8 mouse cellular contexts compared by ENCODE assay signal in genomic region chr3:129730426-129730825, GRCm38 (mm10). TPM values are rescaled to one million over a fixed set of nuclear protein-coding genes. Genes with fewer than 3 reads are reported as not detected.
DNase-seq lines count a peak whose midpoint lies in the region; ATAC-seq and TF ChIP-seq lines count a peak whose summit lies in the region.

No protein-coding gene starts in this region.

- H3K9ac ChIP-seq in liver, embryonic 14.5 days (replicated peaks), result no peak overlapping the region

- H3K4me3 ChIP-seq in liver, embryonic 14.5 days (ENCODE audit: insufficient read depth in 1 of 2, low read depth in 2 of 2, low read length in 2 of 2), result no peak overlapping the region

- H3K27me3 ChIP-seq in liver, embryonic 14.5 days (ENCODE audit: control insufficient read depth, insufficient read depth, low read length), result no peaks in the 10 kb centered on the region

- H3K27ac ChIP-seq in liver, embryonic 14.5 days, result no peak overlapping the region

- intact Hi-C loops in gastrocnemius, postnatal 14 days (cut with DNase I; ENCODE audit: low total_unique reads), result no loop called here
- intact Hi-C loops in heart, postnatal 25 days (cut with DNase I), result no loop called here

- no peaks in the 10 kb centered on the region for H3K36me3 ChIP-seq in liver, embryonic 14.5 days (replicated peaks; ENCODE audit: control insufficient read depth, insufficient read depth, low read depth)

- no peak for TF ChIP-seq EP300 in liver, embryonic 14.5 days (IDR thresholded peaks at IDR 0.05; ENCODE audit: low read depth)

- peak; percentile 65 for TF ChIP-seq CTCF in liver, embryonic 14.5 days (IDR thresholded peaks at IDR 0.05; ENCODE audit: low read depth)

- no peak for ATAC-seq in liver, embryonic 14.5 days (ENCODE audit: insufficient read depth)

- H3K4me1 ChIP-seq in liver, embryonic 14.5 days (replicated peaks; ENCODE audit: control insufficient read depth in 2 of 2, insufficient read depth in 2 of 2, low read length in 1 of 2), result peaks cover 2% of the 10 kb centered on the region in 2 experiments; a peak in 2 of 4 replicates

- no peak overlapping the region for H3K4me2 ChIP-seq in liver, embryonic 14.5 days (ENCODE audit: low read depth)

- 18% methylated on average over 8 of the region's 8 CpGs for WGBS in liver, embryonic 14.5 days (ENCODE audit: insufficient replicate concordance)

- peak; percentile 28 for DNase-seq in gastrocnemius, postnatal 10 days
- no peak for DNase-seq in gastrocnemius, postnatal 14 days
- DNase-seq in spleen, postnatal 10 days (ENCODE audit: low spot score in 2 of 2), result peak; percentile 18 to 49
- DNase-seq in spleen, postnatal 36 days (ENCODE audit: low spot score in 2 of 2), result no peak
- no peak for DNase-seq in liver, embryonic 14.5 days (ENCODE audit: low read depth in 3 of 3, low spot score in 3 of 3)
- no peak for DNase-seq in c-Kit-positive CD71-positive TER-119-positive erythroid progenitor cells, embryonic 14.5 days (ENCODE audit: low spot score)
- DNase-seq in heart, postnatal 25 days (ENCODE audit: low spot score), result no peak
- DNase-seq in right cerebral cortex, postnatal 25 days, result no peak

- H3K9me3 ChIP-seq in liver, embryonic 14.5 days (ENCODE audit: control insufficient read depth, low read length), result no peaks in the 10 kb centered on the region

RNA-seq across cellular contexts. Expression of gene Egf, which starts 24.7 kb away (rescaled TPM):
- total RNA-seq in gastrocnemius, postnatal 10 days (2021), result 10 to 100 TPM; 23.2 to 32.1 TPM
- total RNA-seq in gastrocnemius, postnatal 14 days (2021), result 10 to 100 TPM; 21.0 to 24.7 TPM
- polyA plus RNA-seq in liver, embryonic 14.5 days (2012; rRNA removed), result 0.42 and 0.77 TPM in 2 replicates
- 0.25 and 0.59 TPM in 2 replicates for polyA plus RNA-seq in liver, embryonic 14.5 days (2014; fragmentation: Nextera tagmentation; extraction: Ambion mirVana)
- 1 to 10 TPM; 1.4 to 1.7 TPM for total RNA-seq in heart, postnatal 25 days (2021)

Comparison
In these comparisons a context has a peak if more than half of its experiments do, and no peak if none do; other contexts are left out.
1. DNase-seq: peak in gastrocnemius, postnatal 10 days (single experiment) and spleen, postnatal 10 days (2 of 2); none in gastrocnemius, postnatal 14 days (single experiment), spleen, postnatal 36 days (0 of 2), liver, embryonic 14.5 days (0 of 3), c-Kit-positive CD71-positive TER-119-positive erythroid progenitor cells, embryonic 14.5 days (single experiment), heart, postnatal 25 days (single experiment) and right cerebral cortex, postnatal 25 days (single experiment).
2. RNA of gene Egf, which starts 24.7 kb away (total RNA-seq): 23.2 to 32.1 TPM in gastrocnemius, postnatal 10 days and 21.0 to 24.7 TPM in gastrocnemius, postnatal 14 days; 1.4 to 1.7 TPM in heart, postnatal 25 days; every median in the first group is over 4 times any median in the second.